Mouse (Mus musculus): ENCODE measurements around the gene Heyl. TPM values are rescaled to one million over a fixed set of nuclear protein-coding genes. Genes with fewer than 3 reads are reported as not detected.

Gene Heyl
- polyA plus RNA-seq, 1 experiment from 2014 or later = 2.4 TPM

DNA sequence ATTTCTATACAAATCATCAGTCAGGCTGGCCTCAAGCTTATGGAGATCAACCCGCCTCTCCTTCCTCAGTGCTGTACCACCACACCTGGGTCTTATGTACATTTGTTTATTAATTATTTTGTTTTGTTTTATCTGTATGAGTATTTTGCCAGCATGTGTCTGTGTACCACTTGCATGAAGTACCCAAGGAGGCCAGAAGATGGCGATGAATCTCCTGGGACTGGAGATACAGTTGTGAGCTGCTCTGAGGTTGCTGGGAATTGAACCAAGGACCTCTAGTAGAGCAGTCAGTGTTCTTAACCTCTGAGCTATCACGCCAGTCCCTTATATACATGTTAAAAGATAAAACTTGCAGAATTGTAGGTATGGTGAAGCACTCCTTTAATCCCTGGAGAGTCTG lies 10.0 kb upstream of the Heyl start:
- Histone ChIP-seq H3K4me2 (ENCODE audit: low read depth, severe bottlenecking) (no peak overlapping the region), H3K27ac (replicated peaks; ENCODE audit: low read depth, low read length) (no peak overlapping the region), H3K4me1 (ENCODE audit: control insufficient read depth, insufficient read depth, low read length) (peaks cover 2% of the 10 kb centered on the region), H3K9ac (ENCODE audit: low read length) (no peak overlapping the region), H3K4me3 (ENCODE audit: low read depth, low read length) (no peak overlapping the region), H3K9me3 (ENCODE audit: control insufficient read depth, low read length) (no peaks in the 10 kb centered on the region), H3K36me3 (ENCODE audit: control insufficient read depth, insufficient read depth, low read length) (no peaks in the 10 kb centered on the region), H3K27me3 (ENCODE audit: control insufficient read depth, insufficient read depth, low read length) (0 out of 2 replicates have a peak, but pooled peaks cover 1% of the 10 kb centered on the region)
- ATAC-seq (ENCODE audit: insufficient number of reproducible peaks, low FRiP score, low TSS enrichment, low read depth) (no peak), DNase-seq (ENCODE audit: low spot score) (peak; percentile 50)
- 47% methylated on average over 3 of the region's 3 CpGs for WGBS

DNA sequence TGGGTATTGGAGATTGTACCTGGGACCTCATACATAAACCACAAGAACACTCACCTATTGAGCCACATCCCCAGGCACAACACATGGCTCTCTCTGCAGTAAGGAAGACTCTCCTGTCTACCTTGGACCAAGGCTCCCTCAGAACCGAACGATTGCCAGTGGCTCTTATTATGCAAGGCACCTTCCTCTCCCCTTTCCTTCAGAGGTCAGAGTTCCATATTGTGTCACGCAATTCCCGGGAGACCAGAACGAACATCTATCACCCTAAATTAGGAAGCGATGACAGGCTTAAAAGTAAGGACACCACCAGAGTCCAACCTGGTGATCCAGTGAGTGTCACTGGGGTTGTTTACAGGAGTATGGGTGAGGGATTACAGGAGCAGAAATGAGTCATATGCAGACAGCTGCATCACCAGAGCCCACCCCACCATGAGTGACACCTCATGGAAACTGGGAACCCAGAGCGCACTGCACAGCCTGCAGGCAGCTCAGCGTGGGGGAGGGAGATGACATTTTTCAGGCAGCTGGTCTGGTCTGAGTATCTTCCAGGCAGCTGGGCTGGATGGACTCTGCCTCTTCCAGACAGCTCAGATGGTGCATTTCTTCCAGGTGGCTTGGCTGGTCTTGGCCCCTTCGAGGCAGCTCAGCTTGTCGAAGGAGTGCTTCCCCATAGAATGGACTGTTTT lies 7.5 kb upstream of the Heyl start:
- H3K4me2 ChIP-seq (ENCODE audit: low read depth, severe bottlenecking) = no peak overlapping the region
- H3K27ac ChIP-seq (replicated peaks; ENCODE audit: low read depth, low read length) = no peak overlapping the region
- no peak for DNase-seq (ENCODE audit: low spot score)
- 63% methylated on average over 10 of the region's 10 CpGs for WGBS
- ATAC-seq (ENCODE audit: insufficient number of reproducible peaks, low FRiP score, low TSS enrichment, low read depth) = no peak
- H3K4me1 ChIP-seq (ENCODE audit: control insufficient read depth, insufficient read depth, low read length) = peaks cover 9% of the 10 kb centered on the region
- 0 out of 2 replicates have a peak, but pooled peaks cover 6% of the 10 kb centered on the region for H3K27me3 ChIP-seq (ENCODE audit: control insufficient read depth, insufficient read depth, low read length)
- no peaks in the 10 kb centered on the region for H3K9me3 ChIP-seq (ENCODE audit: control insufficient read depth, low read length)
- no peak overlapping the region for H3K9ac ChIP-seq (ENCODE audit: low read length)
- no peaks in the 10 kb centered on the region for H3K36me3 ChIP-seq (ENCODE audit: control insufficient read depth, insufficient read depth, low read length)
- H3K4me3 ChIP-seq (ENCODE audit: low read depth, low read length) = no peak overlapping the region

DNA sequence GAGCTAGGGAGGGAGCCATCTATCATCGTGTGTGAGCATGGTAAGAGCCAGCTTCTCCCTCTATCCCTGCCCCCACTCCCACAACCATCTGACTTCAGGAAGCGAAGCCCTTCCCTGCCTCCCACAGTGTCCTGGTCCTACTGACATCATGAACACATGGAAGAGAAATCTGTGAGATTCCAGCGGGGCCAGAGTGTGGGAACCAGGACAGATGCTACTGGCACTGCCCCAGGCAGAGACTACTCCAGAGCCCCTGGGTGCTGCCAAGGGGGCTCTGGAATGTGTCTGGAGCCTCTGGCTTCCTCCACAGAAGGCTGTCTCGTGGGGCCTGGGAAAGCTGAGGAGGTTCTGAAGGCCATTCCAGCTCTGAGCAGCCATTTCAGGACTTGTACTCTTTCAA lies 5.6 kb upstream of the Heyl start:
- Histone ChIP-seq H3K36me3 (ENCODE audit: control insufficient read depth, insufficient read depth, low read length) (no peaks in the 10 kb centered on the region), H3K9me3 (ENCODE audit: control insufficient read depth, low read length) (no peaks in the 10 kb centered on the region), H3K27me3 (ENCODE audit: control insufficient read depth, insufficient read depth, low read length) (peaks cover 10% of the 10 kb centered on the region), H3K4me1 (ENCODE audit: control insufficient read depth, insufficient read depth, low read length) (peaks cover 9% of the 10 kb centered on the region), H3K4me2 (ENCODE audit: low read depth, severe bottlenecking) (no peak overlapping the region), H3K9ac (ENCODE audit: low read length) (no peak overlapping the region), H3K4me3 (ENCODE audit: low read depth, low read length) (no peak overlapping the region), H3K27ac (replicated peaks; ENCODE audit: low read depth, low read length) (no peak overlapping the region)
- WGBS = 22% methylated on average over 4 of the region's 4 CpGs
- DNase-seq (ENCODE audit: low spot score) = no peak
- no peak for ATAC-seq (ENCODE audit: insufficient number of reproducible peaks, low FRiP score, low TSS enrichment, low read depth)

DNA sequence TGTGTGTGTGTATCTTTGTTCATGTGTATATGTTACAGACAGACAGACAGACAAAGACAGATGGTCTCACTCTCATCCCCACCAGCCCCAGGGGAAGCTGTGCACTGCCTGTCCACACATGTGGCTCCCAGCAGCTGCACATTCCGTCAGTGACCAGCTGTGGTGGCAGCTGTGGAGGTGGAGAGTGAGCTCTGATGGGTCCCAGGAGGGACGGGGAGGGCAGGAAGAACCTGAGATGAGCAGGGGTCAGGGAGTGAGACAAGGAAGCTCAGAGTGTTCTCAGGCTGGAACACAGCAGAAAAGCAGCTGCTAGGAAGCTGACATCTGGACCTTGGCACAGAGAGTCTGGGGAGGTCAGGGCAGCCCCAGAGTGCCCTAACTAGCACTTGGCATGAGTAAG lies 5.1 kb upstream of the Heyl start:
- Histone ChIP-seq H3K36me3 (ENCODE audit: control insufficient read depth, insufficient read depth, low read length) (no peaks in the 10 kb centered on the region), H3K9ac (ENCODE audit: low read length) (no peak overlapping the region), H3K9me3 (ENCODE audit: control insufficient read depth, low read length) (no peaks in the 10 kb centered on the region), H3K27me3 (ENCODE audit: control insufficient read depth, insufficient read depth, low read length) (peaks cover 15% of the 10 kb centered on the region), H3K4me2 (ENCODE audit: low read depth, severe bottlenecking) (no peak overlapping the region), H3K27ac (replicated peaks; ENCODE audit: low read depth, low read length) (no peak overlapping the region), H3K4me1 (ENCODE audit: control insufficient read depth, insufficient read depth, low read length) (peaks cover 10% of the 10 kb centered on the region), H3K4me3 (ENCODE audit: low read depth, low read length) (no peak overlapping the region)
- no peak for DNase-seq (ENCODE audit: low spot score)
- no peak for ATAC-seq (ENCODE audit: insufficient number of reproducible peaks, low FRiP score, low TSS enrichment, low read depth)
- 8% methylated on average over 2 of the region's 2 CpGs for WGBS

DNA sequence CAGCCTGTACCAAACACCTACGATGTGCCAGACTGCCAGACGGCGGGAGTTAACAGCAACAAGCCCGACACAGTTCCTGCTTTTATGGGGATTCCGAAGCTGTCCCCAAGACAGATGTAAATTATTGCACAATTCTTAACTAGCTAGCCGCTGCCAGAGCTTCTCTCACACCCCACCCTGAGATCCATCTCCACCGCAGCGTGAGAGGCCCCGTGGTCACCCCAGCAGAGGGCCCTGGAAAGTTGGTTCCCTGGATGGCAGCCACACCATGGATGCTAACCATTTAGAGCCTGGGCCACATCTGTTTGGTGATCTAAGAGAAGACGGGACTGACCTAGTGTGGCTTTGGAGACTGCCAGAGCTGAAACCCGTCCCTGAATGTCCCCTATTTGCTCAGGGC lies 4.2 kb upstream of the Heyl start:
- DNase-seq (ENCODE audit: low spot score) (no peak), ATAC-seq (ENCODE audit: insufficient number of reproducible peaks, low FRiP score, low TSS enrichment, low read depth) (no peak)
- Histone ChIP-seq H3K27me3 (ENCODE audit: control insufficient read depth, insufficient read depth, low read length) (peaks cover 23% of the 10 kb centered on the region), H3K4me2 (ENCODE audit: low read depth, severe bottlenecking) (no peak overlapping the region), H3K4me3 (ENCODE audit: low read depth, low read length) (no peak overlapping the region), H3K9ac (ENCODE audit: low read length) (no peak overlapping the region), H3K4me1 (ENCODE audit: control insufficient read depth, insufficient read depth, low read length) (peaks cover 17% of the 10 kb centered on the region), H3K36me3 (ENCODE audit: control insufficient read depth, insufficient read depth, low read length) (no peaks in the 10 kb centered on the region), H3K27ac (replicated peaks; ENCODE audit: low read depth, low read length) (no peak overlapping the region), H3K9me3 (ENCODE audit: control insufficient read depth, low read length) (no peaks in the 10 kb centered on the region)
- 43% methylated on average over 11 of the region's 11 CpGs for WGBS

DNA sequence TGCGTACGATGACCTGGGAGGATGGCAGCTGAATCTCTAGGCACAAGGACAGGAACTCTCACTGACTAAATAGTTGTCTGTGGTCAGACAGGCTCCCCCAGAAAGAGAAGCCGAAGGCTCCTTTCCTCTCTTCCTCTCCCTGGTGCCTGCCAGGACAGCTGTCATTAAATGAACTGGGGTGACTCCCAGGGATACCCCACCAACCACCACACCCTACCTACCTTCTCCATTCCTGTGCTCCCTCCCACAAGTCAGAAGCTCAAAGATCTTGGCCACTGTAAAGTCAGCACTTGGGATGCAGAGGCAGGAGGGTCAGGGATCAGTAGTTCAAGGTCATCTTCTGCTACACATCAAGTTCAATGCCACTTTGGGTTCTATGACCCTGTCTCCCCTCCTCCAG lies 515 bp upstream of the Heyl start:
- Histone ChIP-seq H3K9me3 (ENCODE audit: control insufficient read depth, low read length) (no peaks in the 10 kb centered on the region), H3K27ac (replicated peaks; ENCODE audit: low read depth, low read length) (no peak overlapping the region), H3K36me3 (ENCODE audit: control insufficient read depth, insufficient read depth, low read length) (no peaks in the 10 kb centered on the region), H3K4me2 (ENCODE audit: low read depth, severe bottlenecking) (no peak overlapping the region), H3K4me1 (ENCODE audit: control insufficient read depth, insufficient read depth, low read length) (peaks cover 24% of the 10 kb centered on the region), H3K4me3 (ENCODE audit: low read depth, low read length) (no peak overlapping the region), H3K27me3 (ENCODE audit: control insufficient read depth, insufficient read depth, low read length) (peaks cover 27% of the 10 kb centered on the region), H3K9ac (ENCODE audit: low read length) (no peak overlapping the region)
- 74% methylated on average over 3 of the region's 3 CpGs for WGBS
- ATAC-seq (ENCODE audit: insufficient number of reproducible peaks, low FRiP score, low TSS enrichment, low read depth) = no peak
- no peak for DNase-seq (ENCODE audit: low spot score)

DNA sequence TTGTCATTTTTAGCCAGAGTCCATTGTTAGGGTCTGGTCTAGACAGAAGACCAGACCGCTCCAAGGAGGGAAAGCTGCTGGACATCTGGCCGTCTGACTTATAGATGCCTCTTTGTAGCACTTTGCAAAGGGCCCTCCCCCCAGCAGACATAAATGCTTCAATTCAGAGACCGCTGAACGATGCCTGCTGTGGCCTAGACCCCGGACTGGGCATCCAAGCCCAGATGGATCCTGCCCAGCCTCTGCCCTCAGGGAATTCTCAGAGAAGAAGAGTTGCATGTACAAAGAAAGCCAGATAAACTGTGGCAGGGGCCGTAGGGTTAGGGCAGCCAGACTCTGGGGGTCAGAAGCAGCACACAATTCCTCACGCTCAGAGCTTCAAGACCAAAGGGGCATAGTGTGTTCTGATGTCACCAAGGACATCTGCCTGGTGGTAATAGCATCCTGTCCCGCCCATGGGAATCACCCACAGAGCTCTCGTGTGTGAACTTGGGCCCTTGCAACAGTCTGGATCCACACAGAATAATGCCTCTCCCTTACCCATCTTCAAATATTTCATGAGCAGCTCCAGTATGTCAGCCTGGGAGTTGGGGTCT lies 2.6 kb downstream of the Heyl start:
- Histone ChIP-seq H3K9ac (ENCODE audit: low read length) (no peak overlapping the region), H3K4me2 (ENCODE audit: low read depth, severe bottlenecking) (no peak overlapping the region), H3K27me3 (ENCODE audit: control insufficient read depth, insufficient read depth, low read length) (peaks cover 20% of the 10 kb centered on the region), H3K36me3 (ENCODE audit: control insufficient read depth, insufficient read depth, low read length) (no peaks in the 10 kb centered on the region), H3K27ac (replicated peaks; ENCODE audit: low read depth, low read length) (no peak overlapping the region), H3K9me3 (ENCODE audit: control insufficient read depth, low read length) (no peaks in the 10 kb centered on the region), H3K4me1 (ENCODE audit: control insufficient read depth, insufficient read depth, low read length) (peaks cover 29% of the 10 kb centered on the region), H3K4me3 (ENCODE audit: low read depth, low read length) (no peak overlapping the region)
- WGBS = 65% methylated on average over 9 of the region's 9 CpGs
- ATAC-seq (ENCODE audit: insufficient number of reproducible peaks, low FRiP score, low TSS enrichment, low read depth) = no peak
- no peak for DNase-seq (ENCODE audit: low spot score)

DNA sequence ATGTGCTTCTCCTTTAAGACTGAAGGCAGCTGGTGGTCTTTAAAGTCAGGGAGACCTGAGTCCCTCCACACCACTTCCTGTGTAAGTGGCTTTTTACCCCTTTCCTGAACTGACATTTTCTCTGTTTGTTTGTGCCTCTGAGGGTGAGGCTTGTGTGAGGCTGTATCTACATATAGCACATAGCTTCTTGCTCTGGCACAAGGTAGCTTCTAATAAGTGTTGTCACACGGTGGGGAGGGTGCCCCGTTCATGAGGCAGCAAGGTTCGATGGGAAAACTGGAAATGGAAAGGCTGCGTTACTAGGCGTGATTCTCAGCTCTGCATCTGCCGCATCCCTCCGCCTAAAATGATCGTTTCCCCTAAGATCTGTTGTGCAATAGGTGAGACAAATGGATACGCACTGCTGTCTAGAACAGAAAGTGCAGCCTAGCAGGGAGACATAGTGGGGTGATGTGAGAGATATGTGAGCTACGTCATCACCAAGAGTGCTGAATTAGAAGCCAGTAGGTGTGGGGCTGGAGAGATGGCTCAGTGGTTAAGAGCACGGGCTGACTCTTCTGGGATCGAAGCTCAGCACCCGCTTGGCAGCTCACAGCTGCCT lies 3.2 kb downstream of the Heyl start:
- H3K27ac ChIP-seq (replicated peaks; ENCODE audit: low read depth, low read length) = no peak overlapping the region
- H3K36me3 ChIP-seq (ENCODE audit: control insufficient read depth, insufficient read depth, low read length) = no peaks in the 10 kb centered on the region
- no peak for DNase-seq (ENCODE audit: low spot score)
- H3K9me3 ChIP-seq (ENCODE audit: control insufficient read depth, low read length) = no peaks in the 10 kb centered on the region
- H3K4me3 ChIP-seq (ENCODE audit: low read depth, low read length) = no peak overlapping the region
- no peak overlapping the region for H3K4me2 ChIP-seq (ENCODE audit: low read depth, severe bottlenecking)
- no peak for ATAC-seq (ENCODE audit: insufficient number of reproducible peaks, low FRiP score, low TSS enrichment, low read depth)
- no peak overlapping the region for H3K9ac ChIP-seq (ENCODE audit: low read length)
- H3K27me3 ChIP-seq (ENCODE audit: control insufficient read depth, insufficient read depth, low read length) = peaks cover 20% of the 10 kb centered on the region
- WGBS = 84% methylated on average over 13 of the region's 13 CpGs
- peaks cover 29% of the 10 kb centered on the region for H3K4me1 ChIP-seq (ENCODE audit: control insufficient read depth, insufficient read depth, low read length)
